Mouse (Mus musculus) embryo, embryonic 10.5 days (tissue): ENCODE measurements at regions not wholly inside any gene's neighbourhood (a gene's known extent, or its start where the extent isn't known, plus 50 kb on each side); places are given as distances from the start of the nearest gene placed in this dataset.

Experiments used
- DNase-seq: peaks from one replicate; pipeline ENCODE4 v3.0.0-alpha.2; 2015; ENCODE audit warnings: low spot score

DNA sequence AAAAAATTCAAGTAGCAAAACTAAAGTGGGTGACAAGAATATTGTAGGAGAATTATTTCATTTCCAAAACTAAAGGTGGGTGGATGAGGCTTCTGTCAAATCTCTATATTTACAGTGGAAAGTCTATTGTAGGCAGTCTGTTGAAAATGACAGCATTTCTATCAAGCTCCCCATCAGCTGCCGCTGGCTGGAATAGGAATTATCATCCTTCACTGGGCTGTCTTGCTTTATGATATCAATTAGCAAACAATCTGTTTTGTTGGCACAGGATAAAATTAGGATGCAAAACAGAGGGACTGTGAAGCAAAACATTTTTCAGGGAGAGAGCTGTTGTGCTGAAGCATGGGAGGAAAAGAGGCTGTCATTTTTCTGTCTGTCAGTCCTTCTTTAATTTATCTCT is 1249.0 kb downstream of the Hace1 start:
- no peak for DNase-seq

DNA sequence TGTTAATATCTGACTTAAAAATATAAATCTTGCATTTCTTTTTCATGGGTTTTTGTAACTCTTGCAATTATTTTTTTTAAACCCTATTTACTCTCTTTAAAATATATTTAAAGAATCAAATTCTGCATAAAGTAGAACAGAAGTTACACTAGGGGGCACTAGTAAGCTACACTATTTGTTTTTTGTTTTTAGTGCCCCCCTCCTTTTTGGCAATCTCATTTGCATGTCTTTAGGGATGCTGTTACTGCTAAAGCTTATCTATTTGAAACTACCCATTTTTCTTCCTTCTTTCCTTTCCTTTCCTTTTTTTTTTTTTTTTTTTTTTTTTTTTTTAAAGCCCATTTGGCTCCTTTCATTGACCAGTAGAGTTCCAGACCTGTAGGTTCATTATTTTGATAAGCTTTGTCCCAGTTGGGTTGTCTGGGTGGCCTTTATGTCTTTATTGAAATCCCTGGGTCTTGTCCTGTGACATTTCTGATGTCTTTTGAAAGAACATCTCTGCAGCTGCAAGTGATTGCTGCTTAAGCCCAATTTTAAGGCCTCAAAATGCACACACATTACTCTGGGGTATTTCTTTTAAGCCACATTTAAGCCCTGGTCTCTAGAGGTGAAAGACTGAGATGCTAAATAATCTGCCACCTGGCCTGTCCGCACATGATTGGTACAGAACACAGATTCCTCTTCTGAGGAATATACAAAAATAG is 1249.6 kb downstream of the Hace1 start:
- peak; percentile 59 for DNase-seq

- DNase-seq, result peak; percentile 19
These were observed 1250.5 kb downstream of the Hace1 start for GRCm38 (mm10) chr10:46828164-46828563.

GRCm38 (mm10) chr10:46845578-46846314 is 1268.1 kb downstream of the Hace1 start:
- DNase-seq, result no peak
